Mouse (Mus musculus) naive thymus-derived CD4-positive, alpha-beta T cell, adult 2 months (primary cell): ENCODE measurements around the gene Plxnc1.

Source experiments
- DNase-seq: peaks from one replicate; pipeline ENCODE4 v3.0.0-alpha.2; 2011; ENCODE audit warnings: low read depth

Gene Plxnc1

GRCm38 (mm10) chr10:94919960-94920359 is 24.7 kb downstream of the Plxnc1 start:
- no peak for DNase-seq

DNA sequence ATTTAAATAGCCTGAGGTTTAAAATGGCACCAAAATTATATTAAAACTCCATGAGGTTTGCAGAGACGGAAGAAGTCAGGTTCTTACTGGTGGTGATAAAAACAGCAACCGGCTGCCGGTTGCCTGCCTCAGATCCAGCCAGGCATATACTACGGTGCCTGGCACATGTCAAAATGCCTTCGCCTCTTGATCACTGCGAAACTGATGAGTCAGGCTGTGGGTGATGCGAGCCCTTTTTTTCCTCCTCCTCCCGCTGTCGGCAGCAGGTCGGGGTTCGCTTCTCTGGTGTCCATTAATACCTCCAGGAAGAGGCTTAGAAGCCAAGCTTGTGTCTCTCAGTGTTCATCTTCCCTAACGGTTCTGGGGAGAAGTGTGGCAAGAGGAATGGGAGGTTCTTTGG is 25.1 kb downstream of the Plxnc1 start:
- DNase-seq, result peak; percentile 18

- no peak for DNase-seq
These were observed 26.0 kb downstream of the Plxnc1 start for GRCm38 (mm10) chr10:94918618-94919017.

- no peak for DNase-seq
These were observed 26.6 kb downstream of the Plxnc1 start for GRCm38 (mm10) chr10:94917990-94918389.

- DNase-seq, result no peak
These were observed 27.3 kb downstream of the Plxnc1 start for GRCm38 (mm10) chr10:94917354-94917753.

GRCm38 (mm10) chr10:94916610-94917009 is 28.0 kb downstream of the Plxnc1 start:
- DNase-seq, result no peak

DNA sequence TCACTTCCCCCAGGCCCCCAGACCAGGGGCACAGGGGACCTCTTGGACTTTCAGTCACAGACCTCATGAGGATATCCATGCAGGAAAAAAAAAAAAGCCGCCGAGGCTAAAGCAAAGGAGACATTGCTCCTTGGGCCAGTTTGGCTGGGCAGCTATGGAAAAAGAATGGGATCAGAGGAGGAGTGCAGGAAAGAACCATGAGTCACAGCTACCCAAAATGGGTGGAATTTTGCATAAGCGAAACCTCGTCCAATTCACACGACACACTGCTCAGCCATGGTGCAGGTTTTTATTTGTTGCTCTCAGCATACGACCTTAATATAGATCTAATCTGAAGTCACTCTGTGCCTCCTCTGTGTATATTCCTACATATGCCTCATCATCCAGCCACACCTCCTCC is 28.9 kb downstream of the Plxnc1 start:
- no peak for DNase-seq

GRCm38 (mm10) chr10:94914081-94914480 is 30.6 kb downstream of the Plxnc1 start:
- DNase-seq, result no peak

DNA sequence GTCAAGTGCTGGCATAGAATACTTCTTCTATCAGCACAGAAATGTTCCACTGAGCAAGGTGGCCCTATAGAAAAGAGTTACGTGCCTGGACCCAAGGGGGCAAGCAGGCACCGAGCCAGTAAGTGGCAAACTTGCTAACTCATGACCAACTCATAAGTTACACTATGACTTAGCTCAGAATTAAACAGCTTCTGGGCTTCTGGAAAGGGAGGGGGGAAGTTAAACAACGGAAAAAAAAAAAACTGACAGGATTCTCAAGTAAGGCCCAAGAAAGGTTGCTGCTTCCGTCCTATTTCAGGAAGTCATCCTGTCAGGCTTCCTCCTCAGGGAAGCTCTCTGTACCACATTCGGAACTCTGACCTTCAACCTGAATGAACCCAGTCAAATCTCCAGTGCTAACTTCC is 31.3 kb downstream of the Plxnc1 start:
- DNase-seq, result no peak

DNA sequence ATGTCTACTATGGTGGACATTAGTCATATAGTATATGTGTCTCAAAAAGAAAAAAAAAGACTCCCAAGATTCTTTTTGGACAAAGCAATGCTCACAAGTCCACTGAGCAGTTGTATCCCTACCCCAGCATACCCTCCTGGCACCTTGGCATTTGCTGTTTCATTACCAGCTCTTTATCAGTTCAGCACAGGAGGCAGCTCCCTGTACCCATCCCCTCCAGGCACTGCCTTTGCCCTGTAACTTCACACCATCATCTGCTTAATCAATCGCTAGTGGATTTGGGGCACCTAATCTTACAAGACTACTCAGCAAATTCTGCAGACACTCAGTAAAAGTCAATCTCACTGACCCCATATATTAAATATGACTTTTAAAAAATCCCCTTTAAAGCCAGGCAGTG is 32.1 kb downstream of the Plxnc1 start:
- DNase-seq, result no peak

- DNase-seq, result no peak
These were observed 33.5 kb downstream of the Plxnc1 start for GRCm38 (mm10) chr10:94911102-94911501.

DNA sequence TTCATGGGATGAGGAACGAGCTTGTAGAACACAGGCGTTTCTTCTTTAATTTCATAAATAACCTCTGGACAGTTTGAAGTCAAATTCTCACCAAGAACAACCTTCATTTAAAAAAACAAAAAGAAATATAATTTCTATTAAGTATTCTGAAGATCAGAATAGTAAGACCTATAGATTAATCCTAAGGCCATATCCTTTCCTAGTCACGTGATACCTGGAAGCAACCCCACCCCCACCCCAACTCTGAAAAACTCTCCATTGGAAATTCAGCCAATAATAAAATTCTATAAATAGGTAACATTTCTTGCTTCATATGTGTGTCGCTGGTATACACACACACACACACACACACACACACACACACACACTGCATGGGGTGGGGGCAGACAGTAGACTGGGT is 34.1 kb downstream of the Plxnc1 start:
- DNase-seq, result no peak

DNA sequence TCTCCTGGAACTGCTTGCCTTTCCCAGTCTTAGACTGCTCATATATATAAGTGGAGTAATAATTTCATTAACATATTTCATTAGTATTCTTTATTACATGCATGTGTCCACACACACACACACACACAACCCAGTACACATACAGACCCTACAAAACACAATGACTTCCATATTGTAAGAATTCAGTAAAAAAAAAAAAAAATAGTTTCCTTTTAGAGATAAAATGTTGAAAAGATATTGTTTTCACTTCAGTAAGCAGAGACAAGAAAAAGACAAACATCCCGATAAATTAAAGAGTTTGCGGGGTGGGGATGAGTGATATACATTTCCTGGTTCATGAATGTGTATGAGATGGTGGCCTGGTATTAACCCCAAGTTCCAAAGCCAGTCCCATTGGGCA is 34.8 kb downstream of the Plxnc1 start:
- DNase-seq, result no peak

- no peak for DNase-seq
These were observed 35.5 kb downstream of the Plxnc1 start for GRCm38 (mm10) chr10:94908976-94909717.

DNA sequence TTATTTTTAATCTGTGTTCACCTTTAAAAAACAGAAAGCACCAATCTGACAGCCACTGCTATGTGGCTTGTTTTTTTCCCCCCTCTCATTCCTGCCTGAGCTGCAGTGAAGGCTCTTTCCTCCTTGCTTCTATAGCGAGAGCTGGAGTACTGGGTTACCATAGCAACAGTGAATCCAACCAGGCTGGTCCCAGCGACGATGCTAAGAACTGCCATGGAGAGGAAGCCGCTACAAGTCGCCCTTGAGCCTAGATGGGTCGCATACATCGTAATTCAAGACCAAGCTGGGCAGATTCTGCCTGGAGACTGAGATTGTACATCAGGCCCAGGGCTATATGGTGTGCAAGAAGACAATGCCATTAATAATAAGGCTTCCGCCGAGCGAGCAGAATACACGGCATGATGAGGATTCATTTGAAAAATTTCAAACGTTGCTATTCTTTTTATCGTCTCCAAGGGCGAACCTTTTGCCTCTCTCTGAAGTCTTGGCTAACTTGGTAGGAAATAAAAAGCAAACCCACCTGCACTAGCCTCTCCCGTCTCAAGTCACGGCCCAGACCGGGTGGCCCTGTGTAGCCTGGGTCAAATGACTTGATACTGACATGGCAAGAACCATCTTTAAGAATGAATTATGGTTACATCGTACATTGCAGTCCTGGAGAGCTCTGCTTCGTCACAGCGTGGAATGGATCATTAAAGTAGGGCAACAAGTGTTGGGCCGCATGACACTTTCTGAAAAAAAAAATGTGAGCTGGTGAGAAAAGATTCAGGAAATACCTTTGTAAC is 38.8 kb downstream of the Plxnc1 start:
- no peak for DNase-seq

DNA sequence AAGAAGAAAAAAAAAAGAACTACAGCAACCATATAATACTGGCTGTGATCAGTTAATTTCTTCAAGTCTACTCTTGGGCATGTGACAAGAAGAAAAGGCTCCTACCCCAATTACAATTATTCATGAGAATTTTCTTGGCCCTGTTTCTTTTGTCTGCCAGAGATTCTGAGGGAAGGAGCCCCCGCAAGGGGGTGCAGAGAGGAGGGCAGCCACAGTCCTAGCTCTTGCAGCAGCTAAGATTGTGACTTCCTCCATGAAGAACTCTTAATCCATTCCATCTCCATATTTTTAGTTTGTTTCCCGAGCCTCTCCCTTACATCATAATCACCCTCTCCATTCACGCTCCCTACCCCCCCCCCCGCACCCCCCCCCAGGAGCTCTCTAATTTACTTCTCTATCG is 39.4 kb downstream of the Plxnc1 start:
- no peak for DNase-seq

DNA sequence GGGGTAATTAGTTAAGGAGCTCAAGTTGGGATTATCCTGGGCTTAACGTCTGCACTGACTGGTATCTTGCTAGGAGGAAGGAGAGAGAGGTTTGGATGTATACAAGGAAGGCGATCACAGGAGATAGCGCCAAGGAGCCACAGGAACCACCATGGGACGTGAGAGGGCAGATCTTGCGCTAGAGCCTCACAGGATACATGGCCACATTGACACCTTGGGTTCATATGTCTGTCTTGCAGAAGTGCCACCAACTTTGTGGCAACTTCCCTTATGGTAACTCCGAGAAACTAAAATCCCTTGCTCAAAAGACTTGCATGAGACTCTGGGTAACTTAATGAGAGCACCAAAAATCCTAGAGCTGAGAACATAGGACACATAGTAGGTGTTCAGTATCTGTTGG is 47.7 kb downstream of the Plxnc1 start:
- DNase-seq, result no peak

DNA sequence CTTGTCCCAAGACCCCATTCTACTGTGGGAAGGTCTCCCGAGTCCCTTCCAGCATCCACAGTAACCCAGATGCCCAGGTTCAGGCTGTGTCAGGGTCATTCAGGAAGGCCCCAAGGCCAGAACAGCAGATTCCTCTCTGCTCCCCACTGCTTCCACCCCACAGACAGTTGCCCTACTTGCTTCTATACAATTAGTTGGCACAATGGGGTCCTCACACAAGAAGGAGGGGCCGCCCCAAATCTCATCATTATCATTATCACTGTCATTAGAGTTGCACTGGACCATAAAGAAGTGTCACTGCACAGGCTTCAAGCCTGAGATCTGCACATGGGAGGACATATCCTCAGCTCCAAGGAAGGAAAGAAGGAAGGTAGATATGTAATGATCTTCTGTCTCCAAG is 48.3 kb downstream of the Plxnc1 start:
- DNase-seq, result no peak

- DNase-seq, result no peak
These were observed 48.8 kb downstream of the Plxnc1 start for GRCm38 (mm10) chr10:94895876-94896275.

- DNase-seq, result no peak
These were observed 54.9 kb downstream of the Plxnc1 start for GRCm38 (mm10) chr10:94889735-94890134.

- no peak for DNase-seq
These were observed 61.4 kb downstream of the Plxnc1 start for GRCm38 (mm10) chr10:94883216-94883615.

DNA sequence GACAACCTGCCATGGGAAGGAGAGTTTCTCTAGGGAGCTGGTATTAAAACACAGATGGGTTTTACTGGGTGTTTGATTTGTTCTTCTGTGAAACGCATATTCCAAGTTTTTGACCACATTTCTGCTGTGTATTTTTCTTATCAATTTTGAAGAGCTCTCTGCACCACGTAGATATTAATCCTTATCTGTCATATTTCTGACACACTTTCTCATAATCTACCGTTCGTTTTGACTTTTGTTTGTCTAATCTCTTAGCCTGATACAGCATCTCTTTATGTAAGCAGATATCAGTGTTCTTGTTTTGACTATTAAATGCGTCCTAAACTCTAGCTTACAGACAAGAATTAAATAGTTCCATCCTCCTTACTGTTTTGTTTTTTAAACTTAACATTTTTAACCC is 73.1 kb downstream of the Plxnc1 start:
- DNase-seq, result no peak

DNA sequence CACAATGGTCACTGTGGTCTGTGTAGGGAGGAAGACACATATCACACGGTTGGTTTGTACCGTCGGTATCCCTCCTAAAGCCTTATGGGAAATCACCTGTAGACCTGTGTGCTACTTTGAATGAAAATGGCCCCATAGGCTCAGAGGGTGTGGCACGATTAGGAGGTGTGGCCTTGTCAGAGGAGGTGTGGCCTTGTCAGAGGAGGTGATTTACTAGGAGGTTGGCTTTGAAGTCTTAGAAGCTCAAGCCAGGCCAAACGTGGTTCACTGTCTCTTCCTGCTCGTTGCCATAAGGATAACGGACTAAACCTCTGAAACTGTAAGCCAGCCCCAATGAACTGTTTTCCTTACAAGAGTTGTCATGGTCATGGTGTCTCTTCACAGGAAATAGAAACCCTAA is 73.5 kb downstream of the Plxnc1 start:
- no peak for DNase-seq
